Mouse (Mus musculus): ENCODE data around the gene Fance.
A peak's percentile ranks its signal among the peaks of the same experiment; 100 is the strongest.

Fance gene

GRCm38 (mm10) chr17:28313212-28313879 lies at the start of gene Fance:
TSS of gene Fance (plus strand) at chr17:28313519.
- DNase-seq: peak; percentile 94 to 95

DNA sequence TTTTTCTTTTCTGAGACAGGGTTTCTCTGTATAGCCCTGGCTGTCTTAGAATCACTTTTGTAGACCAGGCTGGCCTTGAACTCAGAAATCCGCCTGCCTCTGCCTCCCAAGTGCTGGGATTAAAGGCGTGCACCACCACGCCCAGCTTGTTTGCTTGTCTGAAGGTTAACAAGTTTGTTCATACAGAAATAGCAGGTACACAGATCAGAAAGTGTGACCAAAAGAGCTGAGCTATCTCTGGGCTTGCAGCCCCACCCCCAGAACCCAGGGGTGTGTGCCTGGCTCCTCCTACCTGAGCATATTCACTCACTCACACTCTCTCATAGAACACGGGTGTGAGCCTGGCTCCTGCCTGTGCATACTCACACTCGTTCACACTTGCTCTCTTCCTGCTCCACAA lies 46.1 kb upstream of the Fance start:
- no peak for DNase-seq

DNA sequence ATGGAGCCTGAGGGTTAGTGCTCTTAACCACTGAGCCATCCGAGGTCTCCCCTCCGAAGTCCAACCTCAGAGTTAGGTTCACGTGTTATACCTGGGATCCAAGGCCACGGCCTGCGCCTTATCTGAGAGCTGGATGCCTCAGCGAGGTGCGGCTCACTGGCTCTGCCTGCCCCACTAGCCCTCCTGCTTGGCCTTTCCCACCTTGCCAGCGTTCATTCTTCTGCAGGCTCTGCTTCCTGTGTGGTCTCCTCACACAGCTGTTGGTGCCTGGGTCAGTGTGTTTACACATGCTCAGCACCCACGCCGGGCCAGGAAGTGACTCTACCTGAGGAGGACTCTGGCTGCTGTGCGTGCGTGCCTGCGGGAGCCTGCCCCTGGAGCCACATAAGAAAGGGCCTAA lies 43.2 kb upstream of the Fance start:
- DNase-seq: no peak

DNA sequence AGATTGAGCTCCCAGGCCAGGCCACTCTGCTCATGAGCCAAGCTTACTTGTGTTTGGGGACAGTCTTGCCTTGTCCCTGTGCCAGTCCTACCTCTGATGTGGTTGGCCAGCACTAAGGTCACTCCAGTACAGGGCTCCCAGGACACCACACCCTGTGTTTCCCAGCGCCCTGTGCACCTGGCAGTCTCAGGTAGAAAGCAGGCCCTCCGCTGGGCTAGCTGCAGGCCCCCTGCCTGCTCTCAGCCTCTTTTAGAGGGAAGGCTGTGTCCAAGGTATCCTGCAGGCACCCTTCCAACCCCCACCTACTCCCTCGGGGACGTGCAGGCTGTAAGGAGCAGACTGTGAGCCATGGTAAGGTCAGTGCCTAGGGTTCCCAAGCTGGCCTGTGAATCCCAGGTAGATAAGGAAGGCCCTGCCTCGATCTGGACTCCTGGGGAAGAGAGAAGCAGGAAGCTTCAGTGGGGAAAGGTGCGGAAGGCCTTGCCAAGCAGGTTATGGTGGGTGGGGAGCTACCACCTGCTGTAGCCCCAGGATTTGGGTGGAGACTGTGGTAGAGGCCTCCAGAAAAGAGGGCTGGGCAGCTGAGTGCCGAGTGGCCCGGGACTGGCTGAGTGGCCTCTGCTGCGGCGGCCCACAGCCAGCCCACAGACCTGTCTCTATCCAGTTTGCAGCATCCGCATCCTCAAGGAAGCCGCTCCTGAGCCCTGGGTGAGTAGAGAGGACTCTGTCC lies 41.6 kb upstream of the Fance start:
- no peak for DNase-seq

DNA sequence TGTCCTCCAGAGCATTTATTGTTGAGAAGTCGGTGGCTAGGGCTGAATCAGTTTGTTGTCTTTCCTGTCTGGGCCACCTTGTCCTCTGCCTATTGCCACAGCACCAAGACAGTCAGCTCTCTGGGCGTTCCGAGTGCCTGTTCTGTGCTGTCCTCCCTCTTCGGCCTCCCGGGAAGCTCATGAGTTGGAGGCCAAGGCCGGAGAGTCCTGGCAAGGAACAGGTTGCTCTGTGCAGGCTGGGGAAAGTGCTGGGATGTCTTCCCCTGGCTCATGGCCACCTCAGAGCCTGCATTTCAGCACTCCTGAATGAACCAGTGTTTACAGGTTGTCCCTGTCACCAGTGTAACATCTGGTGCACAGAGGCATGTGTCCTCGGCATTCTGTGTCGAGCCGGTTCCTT lies 41.0 kb upstream of the Fance start:
- no peak for DNase-seq

DNA sequence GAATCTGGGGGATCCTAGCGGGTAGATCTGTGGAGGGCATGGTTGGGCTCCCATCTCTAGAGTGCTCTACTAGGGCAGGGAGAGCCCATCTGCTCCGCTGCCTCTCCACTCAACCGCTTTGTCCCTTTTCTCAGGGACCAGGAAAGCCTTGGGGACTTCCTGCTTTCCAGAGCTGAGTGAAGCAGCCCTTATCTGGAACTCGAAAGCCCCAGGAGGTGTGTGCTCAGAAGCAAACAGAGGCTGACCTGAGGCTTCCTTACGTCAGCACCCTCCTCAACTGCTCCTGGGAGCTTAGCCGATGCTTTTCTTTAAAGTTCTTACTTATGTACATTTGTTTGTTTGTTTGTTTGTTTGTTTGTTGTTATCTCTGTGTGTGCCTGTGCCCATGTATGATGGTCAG lies 40.5 kb upstream of the Fance start:
- no peak for DNase-seq

- DNase-seq: peak; percentile 26 to 28
Measured at GRCm38 (mm10) chr17:28274739-28275138, 38.6 kb upstream of the Fance start.

GRCm38 (mm10) chr17:28277226-28277625 lies 36.1 kb upstream of the Fance start:
- DNase-seq: no peak

- no peak for DNase-seq
Measured at GRCm38 (mm10) chr17:28277721-28278120, 35.6 kb upstream of the Fance start.

DNA sequence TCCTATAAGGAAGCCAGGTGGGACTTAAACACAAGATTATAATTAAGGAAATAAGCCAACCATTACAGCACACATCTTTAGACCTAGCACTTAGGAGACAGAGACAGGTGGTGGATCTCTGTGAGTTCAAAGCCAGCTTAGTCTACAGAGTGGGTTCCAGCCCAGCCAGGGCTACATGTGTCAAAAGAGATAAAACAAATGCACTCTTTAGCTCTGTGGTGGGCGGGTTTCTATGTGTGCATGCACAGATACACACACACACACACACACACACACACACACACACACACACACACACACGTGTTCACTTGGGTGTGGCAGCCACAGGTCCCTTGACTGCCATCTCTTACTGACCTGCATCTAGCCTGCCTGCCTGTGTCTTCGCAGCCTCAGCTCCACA lies 35.2 kb upstream of the Fance start:
- no peak for DNase-seq

DNA sequence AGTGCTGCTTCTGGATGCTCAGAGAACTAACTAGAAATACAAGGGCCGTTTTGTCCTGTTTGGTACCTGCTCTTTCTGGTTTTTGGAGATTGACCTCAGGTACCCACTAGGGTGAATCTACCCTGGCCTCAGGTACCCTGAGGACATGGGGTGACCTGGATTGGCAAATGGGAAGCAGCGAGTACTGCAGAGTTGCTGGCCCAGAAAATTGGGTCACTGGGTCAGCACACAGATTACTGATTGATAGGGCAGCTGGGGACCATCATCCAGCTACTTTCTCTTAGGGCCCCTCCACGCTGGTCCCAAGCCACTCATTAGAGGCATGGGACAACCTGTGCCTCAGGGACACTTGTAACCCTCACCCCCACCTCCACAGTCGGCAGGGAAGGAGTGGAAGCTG lies 34.1 kb upstream of the Fance start:
- no peak for DNase-seq

DNA sequence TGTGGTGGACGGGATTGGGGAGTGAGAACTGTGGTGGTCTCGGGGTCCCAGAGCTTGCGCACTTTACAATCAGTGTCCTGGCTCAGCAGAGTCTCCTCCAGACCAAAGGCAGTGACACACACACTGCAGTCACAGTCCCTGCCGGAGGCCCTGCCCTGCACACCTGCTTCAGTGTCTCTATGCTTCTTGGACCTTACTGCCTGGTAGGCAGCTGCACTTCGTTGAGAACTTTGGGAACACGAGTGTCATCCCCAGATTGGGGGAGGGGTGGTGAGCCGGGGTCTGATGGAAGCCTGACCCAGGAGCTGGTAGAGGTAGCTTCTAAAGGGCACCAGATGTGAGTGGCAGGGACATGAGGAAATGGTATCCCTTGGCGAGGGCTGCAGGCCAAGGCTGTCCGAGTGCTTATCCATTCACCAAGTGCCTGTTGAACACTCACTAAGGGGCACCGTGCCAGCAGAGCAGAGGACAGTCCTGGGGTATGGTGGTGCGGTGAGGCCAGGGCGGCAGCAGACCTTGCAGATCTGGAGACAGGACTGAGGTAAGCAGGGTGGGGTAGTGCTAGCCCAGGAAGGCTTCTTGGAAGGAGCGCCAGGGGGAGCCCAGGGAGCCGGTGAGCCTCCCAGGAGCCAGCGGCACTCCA lies 33.4 kb upstream of the Fance start:
- DNase-seq: no peak

- no peak for DNase-seq
Measured at GRCm38 (mm10) chr17:28280423-28280800, 32.9 kb upstream of the Fance start.

DNA sequence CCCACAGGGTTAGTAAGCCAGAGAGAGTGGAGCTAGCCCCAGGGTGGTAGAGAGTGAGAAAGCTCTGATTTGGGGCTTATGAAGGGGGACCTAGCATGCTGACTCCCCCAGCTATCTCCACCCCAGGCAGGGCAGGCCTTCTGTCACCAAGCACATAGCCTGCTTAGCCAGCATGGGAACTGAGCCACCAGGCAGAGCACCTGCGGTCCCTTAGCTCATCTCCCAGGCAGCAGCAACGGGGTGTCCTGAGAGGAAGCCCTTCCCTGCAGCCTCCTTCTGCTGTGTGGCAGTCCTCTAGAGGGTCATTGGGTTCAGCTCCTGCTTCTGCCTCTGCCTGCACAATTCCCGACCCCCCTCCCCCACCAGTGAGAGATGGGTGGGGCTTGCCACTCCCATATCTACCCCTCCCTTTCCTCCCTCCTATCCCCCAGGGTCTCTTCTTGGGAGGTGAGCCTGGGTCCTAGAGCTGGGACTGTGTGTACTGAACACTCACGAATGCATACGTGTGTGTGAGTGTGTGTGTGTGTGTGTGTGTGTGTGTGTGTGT lies 32.4 kb upstream of the Fance start:
- DNase-seq: no peak

DNA sequence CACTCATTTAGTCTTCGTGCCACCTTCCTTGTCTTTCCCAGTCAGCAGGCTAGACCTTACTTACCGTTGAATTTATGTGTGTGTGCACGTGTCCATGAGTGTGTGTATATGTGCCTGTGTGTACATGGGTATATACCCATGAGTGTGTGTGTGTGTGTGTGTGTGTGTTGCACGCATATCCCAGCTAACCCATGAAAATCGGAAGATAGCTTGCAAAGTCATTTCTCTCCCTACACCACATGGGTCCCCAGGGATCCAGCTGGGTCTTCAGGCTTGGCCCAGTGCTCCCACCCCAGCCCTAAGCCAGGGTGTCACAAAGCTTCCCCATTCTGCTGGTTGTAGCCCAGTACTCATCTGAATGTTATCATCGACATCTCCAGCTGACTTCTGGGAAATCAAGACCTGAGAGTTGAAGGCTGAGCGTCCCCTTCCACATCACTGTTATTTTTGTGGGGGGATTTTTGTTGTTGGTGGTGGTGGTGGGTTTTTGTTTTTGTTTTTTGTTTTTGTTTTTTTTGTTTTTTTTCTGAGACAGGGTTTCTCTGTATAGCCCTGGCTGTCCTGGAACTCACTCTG lies 31.4 kb upstream of the Fance start:
- DNase-seq: peak; percentile 29 to 48

DNA sequence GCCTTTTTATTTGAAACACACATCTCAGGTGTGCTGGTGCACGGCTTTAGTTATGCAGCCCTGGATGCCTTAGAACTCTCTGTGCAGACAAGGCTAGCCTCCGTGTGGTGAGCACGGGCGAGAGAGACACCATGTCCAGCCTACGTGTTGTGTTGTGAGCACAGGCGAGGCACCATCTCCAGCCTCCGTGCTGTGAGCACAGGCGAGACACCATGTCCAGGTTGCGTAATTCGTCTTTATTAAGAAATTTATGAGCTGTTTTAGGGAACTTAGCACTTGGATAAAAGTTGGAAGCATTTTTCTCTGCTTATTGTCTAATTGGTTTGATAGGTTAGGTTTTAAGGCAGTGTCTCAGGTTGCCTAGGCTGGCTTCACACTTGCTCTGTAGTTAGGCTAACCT lies 30.1 kb upstream of the Fance start:
- DNase-seq: no peak

- peak; percentile 15 to 21 for DNase-seq
Measured at GRCm38 (mm10) chr17:28286133-28286532, 27.2 kb upstream of the Fance start.

DNA sequence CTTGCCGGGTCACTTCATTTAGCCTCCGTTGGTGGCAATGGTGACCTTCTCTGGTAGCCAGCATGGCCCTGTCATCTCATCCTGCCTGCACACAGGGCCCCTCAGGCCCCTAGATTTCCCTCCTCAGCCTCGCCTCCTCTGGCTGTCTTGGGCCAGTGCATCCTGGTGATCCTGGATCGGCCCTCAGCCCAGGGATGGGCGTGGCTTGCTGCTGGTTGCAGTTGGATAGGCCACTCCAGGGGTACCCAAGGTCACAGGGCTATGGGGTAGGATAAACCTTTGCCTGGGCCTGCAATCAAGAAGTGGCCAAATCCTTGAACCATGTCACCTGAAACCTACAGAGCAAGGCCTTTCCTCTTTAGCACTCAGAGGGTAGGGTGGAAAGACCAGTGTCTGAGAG lies 26.4 kb upstream of the Fance start:
- no peak for DNase-seq

- no peak for DNase-seq
Measured at GRCm38 (mm10) chr17:28287578-28287977, 25.7 kb upstream of the Fance start.

GRCm38 (mm10) chr17:28287980-28288379 lies 25.3 kb upstream of the Fance start:
- peak in 1 of 2 experiments; percentile 12 for DNase-seq

DNA sequence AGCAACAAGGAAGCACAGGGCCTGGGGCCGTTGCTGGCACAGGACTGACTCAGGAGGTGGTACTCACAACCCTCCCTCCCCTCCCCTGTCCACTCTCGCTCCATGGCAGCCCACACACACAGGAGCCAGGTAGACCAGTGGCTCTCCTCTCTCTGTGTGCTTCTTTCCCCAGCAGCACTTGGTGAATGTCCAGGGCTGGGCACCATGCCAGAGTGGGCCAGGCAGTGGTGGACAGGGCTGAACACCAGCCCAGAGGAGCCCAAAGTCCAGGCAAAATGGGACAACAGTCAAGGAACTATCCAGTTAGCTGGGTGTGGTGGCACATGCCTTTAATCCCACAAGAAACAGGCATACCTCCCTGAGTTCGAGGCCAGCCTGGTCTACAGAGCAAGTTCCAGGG lies 23.1 kb upstream of the Fance start:
- DNase-seq: no peak

DNA sequence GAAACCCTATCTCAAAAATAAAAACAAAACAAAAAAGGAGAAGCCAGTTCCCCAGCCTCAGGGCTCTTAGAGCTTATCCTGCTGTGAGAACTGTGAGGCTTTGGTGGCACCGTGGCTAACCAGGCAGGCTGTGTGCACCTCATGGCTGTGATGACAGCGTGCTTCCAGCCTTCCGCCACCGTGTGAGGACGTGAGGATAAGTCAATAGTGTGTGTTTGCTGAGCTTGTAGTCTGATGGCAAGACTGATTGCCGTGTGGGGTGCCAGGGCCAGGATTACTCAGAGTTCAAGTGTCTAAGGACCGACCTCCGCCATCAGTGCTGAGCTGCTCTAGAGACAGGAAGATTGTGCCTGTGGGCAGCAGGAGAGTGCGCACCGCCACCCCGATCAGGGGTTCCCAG lies 22.6 kb upstream of the Fance start:
- DNase-seq: no peak

- no peak for DNase-seq
Measured at GRCm38 (mm10) chr17:28291346-28291745, 22.0 kb upstream of the Fance start.

DNA sequence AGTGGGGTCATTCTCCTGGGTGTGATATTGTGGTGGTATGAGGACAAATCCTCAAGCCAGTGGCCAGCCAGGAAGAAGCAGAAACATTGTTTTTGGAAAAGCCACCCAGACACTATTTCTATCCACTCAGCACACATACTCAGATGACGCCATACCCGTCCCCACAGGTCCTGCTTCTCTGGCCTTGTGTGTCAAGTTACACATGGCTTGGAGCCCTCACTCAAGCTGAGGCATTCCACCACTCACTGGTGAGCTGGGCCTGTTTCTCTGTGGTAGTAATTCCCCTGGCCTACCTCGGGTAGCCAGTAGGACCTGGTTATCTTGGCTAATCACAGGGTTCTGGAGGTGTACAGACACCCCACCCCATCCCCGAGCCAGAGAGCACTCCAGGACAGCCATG lies 19.6 kb upstream of the Fance start:
- no peak for DNase-seq

All from B cell, adult 2 months (primary cell).